Mouse (Mus musculus) forebrain, postnatal 0 days (tissue): ENCODE data around the gene Reep3. TPM values are rescaled to one million over a fixed set of nuclear protein-coding genes. Genes with fewer than 3 reads are reported as not detected.

Source experiments
- ATAC-seq: fragments of 200-750 bp; cut with Nextera tagmentation; 2 replicates; pipeline ENCODE4 v1.8.0; 2017; ENCODE audit warnings: mild to moderate bottlenecking, moderate library complexity
- DNase-seq: peaks from one replicate; pipeline ENCODE4 v3.0.0-alpha.2; 2015
- H3K27ac ChIP-seq: fragments of 300-500 bp; sonication (generic); 2 replicates; pipeline ENCODE4 v1.5.1; 2014; ENCODE audit warnings: low read depth, mild to moderate bottlenecking, antibody characterized with exemption, low read length, moderate library complexity, mixed read lengths
- H3K27me3 ChIP-seq: fragments of 300-500 bp; sonication (generic); 2 replicates; pipeline ENCODE4 v1.6.1; 2014; ENCODE audit warnings: mild to moderate bottlenecking, low read length, mixed read lengths; ENCODE audit not compliant: insufficient read depth
- H3K36me3 ChIP-seq: fragments of 300-500 bp; sonication (generic); 2 replicates; pipeline ENCODE4 v1.6.1; 2014; ENCODE audit warnings: mild to moderate bottlenecking, moderate library complexity; ENCODE audit not compliant: insufficient read depth
- H3K4me1 ChIP-seq: fragments of 300-500 bp; sonication (generic); 2 replicates; pipeline ENCODE4 v1.6.1; 2014; ENCODE audit warnings: antibody characterized with exemption; ENCODE audit not compliant: insufficient read depth
- H3K4me2 ChIP-seq: fragments of 300-500 bp; sonication (generic); 2 replicates; pipeline ENCODE4 v1.6.1; 2014; ENCODE audit warnings: low read depth, mild to moderate bottlenecking, moderate library complexity
- H3K4me3 ChIP-seq: fragments of 300-500 bp; sonication (generic); 2 replicates; pipeline ENCODE4 v1.5.1; 2014; ENCODE audit warnings: low read depth, low read length, mixed read lengths
- H3K9ac ChIP-seq: fragments of 300-500 bp; sonication (generic); 2 replicates; pipeline ENCODE4 v1.6.1; 2014; ENCODE audit warnings: mild to moderate bottlenecking
- H3K9me3 ChIP-seq: fragments of 300-500 bp; sonication (generic); 2 replicates; pipeline ENCODE4 v1.6.1; 2016; ENCODE audit warnings: low read length
- CTCF ChIP-seq: sonication (generic); IDR thresholded peaks from 2 replicates; pipeline ENCODE4 v1.5.1; 2016; ENCODE audit warnings: antibody characterized with exemption, control low read depth, low read depth
- WGBS: fragments of 180-500 bp; shearing (Covaris S2); extraction: QIAGEN DNeasy Blood & Tissue Kit; methylation state at CpG from one replicate; pipeline ENCODE4 v1.1.7; 2014; 5-methylcytosine and 5-hydroxymethylcytosine counted together
- polyA plus RNA-seq: library from polyadenylated mRNA; unstranded; fragments of >200 nt; fragmentation: Nextera tagmentation; extraction: Ambion mirVana; gene quantifications from 2 replicates; pipeline ENCODE4 v1.2.1, GENCODE M21; 2015
- total RNA-seq: library from RNA; depleted of rRNA; stranded (reverse); fragments of >200 nt; gene quantifications from 2 replicates; pipeline ENCODE4 v1.2.3, GENCODE M21; 2014

Reep3 gene
- total and polyA plus RNA-seq, 2 experiments from 2014 or later = 23.7 to 30.8 TPM

- Histone ChIP-seq H3K36me3 (no peaks in the 10 kb centered on the region), H3K4me1 (peaks cover 21% of the 10 kb centered on the region), H3K4me3 (no peak overlapping the region), H3K4me2 (peak overlapping the region; percentile 13; the same call in 1 of the 2 replicates), H3K27ac (peak overlapping the region; percentile 55; the same call in 1 of the 2 replicates), H3K9me3 (no peaks in the 10 kb centered on the region), H3K27me3 (no peaks in the 10 kb centered on the region), H3K9ac (no peak overlapping the region)
- 43% methylated on average over 4 of the region's 4 CpGs for WGBS
- no peak for DNase-seq
- no peak for TF ChIP-seq CTCF
- ATAC-seq = no peak
These were observed 34.9 kb downstream of the Reep3 start for GRCm38 (mm10) chr10:67061823-67062222.

- H3K9ac ChIP-seq = no peak overlapping the region
- no peak for TF ChIP-seq CTCF
- H3K4me2 ChIP-seq = peak overlapping the region; percentile 13; the same call in 1 of the 2 replicates
- peaks cover 19% of the 10 kb centered on the region for H3K4me1 ChIP-seq
- no peaks in the 10 kb centered on the region for H3K27me3 ChIP-seq
- no peaks in the 10 kb centered on the region for H3K36me3 ChIP-seq
- ATAC-seq = peak; percentile 47
- no peaks in the 10 kb centered on the region for H3K9me3 ChIP-seq
- WGBS = 10% methylated on average over 10 of the region's 10 CpGs
- H3K27ac ChIP-seq = peak overlapping the region; percentile 55
- peak; percentile 58 for DNase-seq
- no peak overlapping the region for H3K4me3 ChIP-seq
These were observed 35.4 kb downstream of the Reep3 start for GRCm38 (mm10) chr10:67061367-67061801.

- ATAC-seq (peak; percentile 13; the same call in 1 of the 2 replicates), DNase-seq (no peak)
- TF ChIP-seq CTCF = no peak
- peaks cover 14% of the 10 kb centered on the region for H3K4me1 ChIP-seq
- no peak overlapping the region for H3K4me2 ChIP-seq
- no peaks in the 10 kb centered on the region for H3K9me3 ChIP-seq
- no peaks in the 10 kb centered on the region for H3K36me3 ChIP-seq
- WGBS = 34% methylated on average over 6 of the region's 6 CpGs
- H3K27me3 ChIP-seq = no peaks in the 10 kb centered on the region
- H3K9ac ChIP-seq = no peak overlapping the region
- H3K27ac ChIP-seq = peak overlapping the region; percentile 51; the same call in 1 of the 2 replicates
- no peak overlapping the region for H3K4me3 ChIP-seq
These were observed 38.0 kb downstream of the Reep3 start for GRCm38 (mm10) chr10:67058702-67059101.

- Histone ChIP-seq H3K9ac (no peak overlapping the region), H3K27me3 (no peaks in the 10 kb centered on the region), H3K4me3 (no peak overlapping the region), H3K4me1 (peaks cover 14% of the 10 kb centered on the region), H3K27ac (peak overlapping the region; percentile 51), H3K36me3 (no peaks in the 10 kb centered on the region), H3K9me3 (no peaks in the 10 kb centered on the region), H3K4me2 (no peak overlapping the region)
- DNase-seq (peak; percentile 65), ATAC-seq (peak; percentile 57)
- 26% methylated on average over 7 of the region's 7 CpGs for WGBS
- TF ChIP-seq CTCF = no peak
These were observed 38.4 kb downstream of the Reep3 start for GRCm38 (mm10) chr10:67058297-67058696.

- Histone ChIP-seq H3K9ac (no peak overlapping the region), H3K4me2 (no peak overlapping the region), H3K36me3 (no peaks in the 10 kb centered on the region), H3K4me1 (peaks cover 14% of the 10 kb centered on the region), H3K27me3 (no peaks in the 10 kb centered on the region), H3K27ac (peak overlapping the region; percentile 42), H3K4me3 (no peak overlapping the region), H3K9me3 (no peaks in the 10 kb centered on the region)
- TF ChIP-seq CTCF = no peak
- WGBS = 77% methylated on average over 6 of the region's 6 CpGs
- DNase-seq (no peak), ATAC-seq (no peak)
These were observed 39.0 kb downstream of the Reep3 start for GRCm38 (mm10) chr10:67057696-67058095.

- H3K9ac ChIP-seq = no peak overlapping the region
- H3K4me2 ChIP-seq = no peak overlapping the region
- no peaks in the 10 kb centered on the region for H3K27me3 ChIP-seq
- no peaks in the 10 kb centered on the region for H3K36me3 ChIP-seq
- H3K4me1 ChIP-seq = peaks cover 14% of the 10 kb centered on the region
- TF ChIP-seq CTCF = no peak
- DNase-seq = no peak
- no peak for ATAC-seq
- H3K4me3 ChIP-seq = no peak overlapping the region
- no peaks in the 10 kb centered on the region for H3K9me3 ChIP-seq
- H3K27ac ChIP-seq = peak overlapping the region; percentile 79; the same call in 1 of the 2 replicates
These were observed 39.5 kb downstream of the Reep3 start for GRCm38 (mm10) chr10:67057208-67057607.

- Histone ChIP-seq H3K4me2 (no peak overlapping the region), H3K27ac (peak overlapping the region; percentile 79), H3K4me1 (peaks cover 5% of the 10 kb centered on the region), H3K27me3 (no peaks in the 10 kb centered on the region), H3K9me3 (no peaks in the 10 kb centered on the region), H3K36me3 (no peaks in the 10 kb centered on the region), H3K9ac (no peak overlapping the region), H3K4me3 (no peak overlapping the region)
- DNase-seq = peak; percentile 67
- peak; percentile 27 for ATAC-seq
- TF ChIP-seq CTCF = no peak
- WGBS = 34% methylated on average over 17 of the region's 17 CpGs
These were observed 40.6 kb downstream of the Reep3 start for GRCm38 (mm10) chr10:67055867-67056856.
